ENCODE assay signal across 22 mouse cellular contexts in the genomic region with DNA sequence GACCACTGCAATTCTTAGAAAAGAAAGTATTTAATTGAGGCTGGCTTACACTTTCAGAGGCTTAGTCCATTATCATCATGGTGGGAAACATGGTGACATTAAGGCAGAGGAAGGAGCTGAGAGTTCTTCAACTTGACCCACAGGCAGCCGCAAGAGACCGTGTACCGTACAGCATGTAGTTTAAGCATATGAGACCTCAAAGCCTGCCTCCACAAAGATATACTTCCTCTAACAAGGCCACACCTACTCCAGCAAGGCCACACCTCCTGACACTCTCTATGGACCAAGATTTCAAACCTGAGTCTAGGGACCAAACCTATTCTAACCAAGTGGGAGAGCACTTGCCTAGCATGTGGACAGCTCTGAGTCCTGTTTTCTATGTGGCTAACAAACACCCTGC. TPM values are rescaled to one million over a fixed set of nuclear protein-coding genes. Genes with fewer than 3 reads are reported as not detected.
DNase-seq lines count a peak whose midpoint lies in the region; ATAC-seq lines count a peak whose summit lies in the region.
"Had no signal": no experiment of that assay in that cellular context is flagged by ENCODE, and none has a peak within 500 bp of the region (broad histone marks: within the 10 kb centered on the region; RNA-seq: fewer than 3 reads in every experiment).

No protein-coding gene starts in this region.

- no peaks in the 10 kb centered on the region for H3K9me3 ChIP-seq in midbrain, embryonic 11.5 days (ENCODE audit: control insufficient read depth, low read length)
- H3K9me3 ChIP-seq in midbrain, embryonic 16.5 days (replicated peaks; ENCODE audit: control insufficient read depth, low read length, poor library complexity, severe bottlenecking): no peaks in the 10 kb centered on the region
- H3K9me3 ChIP-seq: forebrain, embryonic 13.5 days; heart, embryonic 10.5 days; hindbrain, embryonic 15.5 days; intestine, embryonic 15.5 days; liver, embryonic 15.5 days; midbrain, embryonic 10.5 days; neural tube, embryonic 12.5 days had no signal

- no peaks in the 10 kb centered on the region for H3K4me1 ChIP-seq in midbrain, embryonic 11.5 days (ENCODE audit: control insufficient read depth, insufficient read depth, low read length)
- no peaks in the 10 kb centered on the region for H3K4me1 ChIP-seq in midbrain, embryonic 16.5 days (ENCODE audit: control insufficient read depth, insufficient read depth, low read length)
- H3K4me1 ChIP-seq: forebrain, embryonic 13.5 days; heart, embryonic 10.5 days; hindbrain, embryonic 15.5 days; intestine, embryonic 15.5 days; liver, embryonic 15.5 days; midbrain, embryonic 10.5 days; neural tube, embryonic 12.5 days had no signal

- H3K36me3 ChIP-seq in midbrain, embryonic 11.5 days (ENCODE audit: control insufficient read depth, insufficient read depth, low read length): no peaks in the 10 kb centered on the region
- no peaks in the 10 kb centered on the region for H3K36me3 ChIP-seq in midbrain, embryonic 16.5 days (ENCODE audit: control insufficient read depth, insufficient read depth, low read length)
- H3K36me3 ChIP-seq: heart, embryonic 10.5 days; hindbrain, embryonic 15.5 days; intestine, embryonic 15.5 days; liver, embryonic 15.5 days; midbrain, embryonic 10.5 days; neural tube, embryonic 12.5 days had no signal

- no peak overlapping the region for H3K4me2 ChIP-seq in midbrain, embryonic 11.5 days
- H3K4me2 ChIP-seq in midbrain, embryonic 16.5 days (ENCODE audit: low read length): no peak overlapping the region
- H3K4me2 ChIP-seq: forebrain, embryonic 13.5 days; hindbrain, embryonic 15.5 days; intestine, embryonic 15.5 days; liver, embryonic 15.5 days; neural tube, embryonic 12.5 days had no signal

- ATAC-seq in midbrain, embryonic 11.5 days (ENCODE audit: low FRiP score): no peak
- ATAC-seq in midbrain, embryonic 16.5 days: no peak
- ATAC-seq in hematopoietic stem cell, adult 5-6 weeks (replicated peaks in 1 of 2; ENCODE audit: insufficient read depth in 1 of 2, low FRiP score in 2 of 2, low TSS enrichment in 1 of 2, low read depth in 1 of 2, poor library complexity in 2 of 2, severe bottlenecking in 2 of 2): peak; percentile 29 to 37; a peak in 1 of 4 replicates
- ATAC-seq: forebrain, embryonic 13.5 days; intestine, embryonic 15.5 days had no signal

- H3K27ac ChIP-seq in midbrain, embryonic 11.5 days (ENCODE audit: low read depth, low read length): no peak overlapping the region
- H3K27ac ChIP-seq in midbrain, embryonic 16.5 days (ENCODE audit: low read length): no peak overlapping the region
- H3K27ac ChIP-seq: forebrain, embryonic 13.5 days; heart, embryonic 10.5 days; hindbrain, embryonic 15.5 days; intestine, embryonic 15.5 days; liver, embryonic 15.5 days; midbrain, embryonic 10.5 days; neural tube, embryonic 12.5 days had no signal

- 90% methylated on average over 3 of the region's 3 CpGs for WGBS in midbrain, embryonic 11.5 days
- 97% methylated on average over 3 of the region's 3 CpGs for WGBS in midbrain, embryonic 16.5 days

- no peaks in the 10 kb centered on the region for H3K27me3 ChIP-seq in midbrain, embryonic 11.5 days (ENCODE audit: control insufficient read depth, insufficient read depth, low read length)
- H3K27me3 ChIP-seq in midbrain, embryonic 16.5 days (ENCODE audit: control insufficient read depth, insufficient read depth, low read depth, low read length): no peaks in the 10 kb centered on the region
- H3K27me3 ChIP-seq: forebrain, embryonic 13.5 days; hindbrain, embryonic 15.5 days; intestine, embryonic 15.5 days; liver, embryonic 15.5 days; neural tube, embryonic 12.5 days had no signal

- no peak overlapping the region for H3K4me3 ChIP-seq in midbrain, embryonic 11.5 days (ENCODE audit: low read depth, low read length)
- no peak overlapping the region for H3K4me3 ChIP-seq in midbrain, embryonic 16.5 days (ENCODE audit: low read depth, low read length)
- H3K4me3 ChIP-seq: forebrain, embryonic 13.5 days; heart, embryonic 10.5 days; hindbrain, embryonic 15.5 days; intestine, embryonic 15.5 days; liver, embryonic 15.5 days; midbrain, embryonic 10.5 days; neural tube, embryonic 12.5 days had no signal

- DNase-seq in heart, adult 11 months: peak; percentile 80
- DNase-seq in heart, postnatal 4 days: no peak
- DNase-seq in midbrain, embryonic 11.5 days (ENCODE audit: low spot score, missing footprints): peak; percentile 37
- no peak for DNase-seq in urinary bladder, postnatal 25 days (ENCODE audit: low spot score)
- DNase-seq in testis, postnatal 10 days (ENCODE audit: low spot score): no peak
- no peak for DNase-seq in adrenal gland, postnatal 14 days
- DNase-seq: cerebellum, adult 8-10 months; gastrocnemius, postnatal 25 days; heart, postnatal 10 days; kidney, adult 9 months; kidney, postnatal 25 days; lung, postnatal 10 days; right cerebral cortex, adult 18-20 months had no signal

- H3K9ac ChIP-seq in midbrain, embryonic 11.5 days (ENCODE audit: low read length): no peak overlapping the region
- no peak overlapping the region for H3K9ac ChIP-seq in midbrain, embryonic 16.5 days (ENCODE audit: low read depth, low read length)
- H3K9ac ChIP-seq: forebrain, embryonic 13.5 days; hindbrain, embryonic 15.5 days; intestine, embryonic 15.5 days; liver, embryonic 15.5 days; neural tube, embryonic 12.5 days had no signal

RNA-seq across cellular contexts. Expression of a gene that starts 19.3 kb away (rescaled TPM):
- 10 to 100 TPM; 59.7 to 60.5 TPM for total RNA-seq in heart, postnatal 4 days (2021)
- 63.2 and 63.4 TPM in 2 replicates for polyA plus RNA-seq in midbrain, embryonic 11.5 days (2014; fragmentation: Nextera tagmentation; extraction: Ambion mirVana)
- 45.8 and 53.0 TPM in 2 replicates for polyA plus RNA-seq in midbrain, embryonic 16.5 days (2015; fragmentation: Nextera tagmentation; extraction: Ambion mirVana)
- 45.7 and 57.2 TPM in 2 replicates for total RNA-seq in hematopoietic stem cell, adult 5-6 weeks (2017)
- 115 and 123 TPM in 2 replicates for total RNA-seq in adrenal gland, postnatal 14 days (2021)

RNA-seq across cellular contexts. Expression of a gene that starts 19.5 kb away (rescaled TPM):
- 100 to 1,000 TPM; 110 to 119 TPM for total RNA-seq in heart, postnatal 4 days (2021)
- polyA plus RNA-seq in midbrain, embryonic 11.5 days (2014; fragmentation: Nextera tagmentation; extraction: Ambion mirVana): 83.5 and 91.6 TPM in 2 replicates
- polyA plus RNA-seq in midbrain, embryonic 16.5 days (2015; fragmentation: Nextera tagmentation; extraction: Ambion mirVana): 85.9 and 91.5 TPM in 2 replicates
- total RNA-seq in hematopoietic stem cell, adult 5-6 weeks (2017): 174 and 195 TPM in 2 replicates
- total RNA-seq in adrenal gland, postnatal 14 days (2021): 118 and 119 TPM in 2 replicates

RNA-seq across cellular contexts. Expression of a gene that starts 49.7 kb away (rescaled TPM):
- total RNA-seq in heart, postnatal 4 days (2021): under 1 TPM; 0.11 to 0.19 TPM
- polyA plus RNA-seq in midbrain, embryonic 11.5 days (2014; fragmentation: Nextera tagmentation; extraction: Ambion mirVana): 0.21 and 0.22 TPM in 2 replicates
- polyA plus RNA-seq in midbrain, embryonic 16.5 days (2015; fragmentation: Nextera tagmentation; extraction: Ambion mirVana): 0.27 and 0.33 TPM in 2 replicates
- 1.7 and 3.2 TPM in 2 replicates for total RNA-seq in hematopoietic stem cell, adult 5-6 weeks (2017)
- 0.26 and 0.86 TPM in 2 replicates for total RNA-seq in adrenal gland, postnatal 14 days (2021)

Comparison
In these comparisons a context has a peak if more than half of its experiments do, and no peak if none do; other contexts are left out.
1. DNase-seq: peak in heart, adult 11 months (single experiment) and midbrain, embryonic 11.5 days (single experiment); none in heart, postnatal 4 days (single experiment), urinary bladder, postnatal 25 days (single experiment), testis, postnatal 10 days (single experiment) and adrenal gland, postnatal 14 days (single experiment).
2. ATAC-seq: peak in hematopoietic stem cell, adult 5-6 weeks (2 of 2); none in midbrain, embryonic 11.5 days (single experiment) and midbrain, embryonic 16.5 days (single experiment).